Mouse (Mus musculus) liver, adult 2 months (tissue): Measurements from ENCODE around the gene Arid4b.

Experiments used
- CTCF ChIP-seq: fragments of 200-500 bp; IDR thresholded peaks from 2 replicates; pipeline ENCODE4 v1.5.1; 2011; ENCODE audit warnings: low read depth, low read length, control low read depth
- POLR2A ChIP-seq: fragments of 200-500 bp; IDR thresholded peaks from 2 replicates; pipeline ENCODE4 v1.6.1; 2011; ENCODE audit warnings: low read length, control low read depth; ENCODE audit not compliant: insufficient read depth; ENCODE audit errors: extremely low read depth

DNA sequence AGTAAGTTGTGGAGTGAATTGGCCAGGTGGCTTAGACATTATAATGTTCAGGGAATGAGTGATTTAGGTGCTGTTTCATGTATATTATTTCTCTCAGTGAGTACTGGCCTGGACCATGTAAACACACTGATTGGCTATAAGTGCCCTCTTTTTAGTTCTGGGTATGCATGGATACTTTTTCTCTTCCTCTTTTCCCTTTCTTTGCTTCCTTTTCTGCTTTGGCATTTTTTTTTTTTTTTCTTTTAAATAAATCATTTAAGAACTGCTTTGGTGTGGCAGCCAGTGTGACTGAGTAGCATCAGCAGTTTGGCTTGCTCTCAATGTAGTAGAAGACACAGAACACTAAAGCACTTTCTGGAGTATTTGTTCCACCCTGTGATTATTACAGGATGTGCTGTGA lies 5.0 kb downstream of the Arid4b start:
- TF ChIP-seq CTCF (no peak), POLR2A (no peak)
